Mouse (Mus musculus): ENCODE results near the gene Cope. TPM values are rescaled to one million over a fixed set of nuclear protein-coding genes. Genes with fewer than 3 reads are reported as not detected.

Cope gene
- polyA plus RNA-seq, 1 experiment from 2014 or later = 209 TPM

GRCm38 (mm10) chr8:70361484-70362032, 59.2 kb downstream of the Cope start:
- 72% methylated on average over 10 of the region's 10 CpGs for WGBS (ENCODE audit: insufficient replicate concordance)
- no peak for ATAC-seq (ENCODE audit: low read depth)
- Histone ChIP-seq H3K27ac (ENCODE audit: low read length) (no peak overlapping the region), H3K9ac (ENCODE audit: low read depth, low read length) (no peak overlapping the region), H3K9me3 (replicated peaks; ENCODE audit: control insufficient read depth, low read length) (peaks cover 2% of the 10 kb centered on the region; the same call in 1 of the 2 replicates), H3K4me2 (ENCODE audit: low read depth, low read length) (no peak overlapping the region), H3K27me3 (ENCODE audit: control insufficient read depth, insufficient read depth, low read depth, low read length) (no peaks in the 10 kb centered on the region), H3K4me1 (ENCODE audit: control insufficient read depth, low read depth, low read length) (peaks cover 16% of the 10 kb centered on the region), H3K4me3 (ENCODE audit: low read depth, low read length) (no peak overlapping the region), H3K36me3 (ENCODE audit: control insufficient read depth, insufficient read depth) (no peaks in the 10 kb centered on the region)

Other genes with a start within 250 kb of the Cope start
- gene Tm6sf2, start 229.6 kb upstream of the Cope start, polyA plus RNA-seq (2015; fragmentation: Nextera tagmentation; extraction: Ambion mirVana) = 1.8 and 3.0 TPM in 2 replicates
- 0.04 TPM in 1 of 2 replicates, not detected in the other for gene Hapln4, start 219.1 kb upstream of the Cope start, polyA plus RNA-seq (2015; fragmentation: Nextera tagmentation; extraction: Ambion mirVana)
- gene Ncan, start 181.6 kb upstream of the Cope start, polyA plus RNA-seq (2015; fragmentation: Nextera tagmentation; extraction: Ambion mirVana) = 0.04 TPM in 1 of 2 replicates, not detected in the other
- 12.6 and 13.2 TPM in 2 replicates for gene Nr2c2ap, start 171.2 kb upstream of the Cope start, polyA plus RNA-seq (2015; fragmentation: Nextera tagmentation; extraction: Ambion mirVana)
- 7.4 TPM in 2 replicates for gene Rfxank, start 163.4 kb upstream of the Cope start, polyA plus RNA-seq (2015; fragmentation: Nextera tagmentation; extraction: Ambion mirVana)
- gene Borcs8, start 163.0 kb upstream of the Cope start, polyA plus RNA-seq (2015; fragmentation: Nextera tagmentation; extraction: Ambion mirVana) = 21.4 and 23.4 TPM in 2 replicates
- not detected in 2 replicates for gene Mef2b, start 162.8 kb upstream of the Cope start, polyA plus RNA-seq (2015; fragmentation: Nextera tagmentation; extraction: Ambion mirVana)
- 26.8 and 28.4 TPM in 2 replicates for gene Tmem161a, start 130.2 kb upstream of the Cope start, polyA plus RNA-seq (2015; fragmentation: Nextera tagmentation; extraction: Ambion mirVana)
- gene Slc25a42, start 90.2 kb upstream of the Cope start, polyA plus RNA-seq (2015; fragmentation: Nextera tagmentation; extraction: Ambion mirVana) = 8.4 and 12.0 TPM in 2 replicates
- gene Sugp2, start 68.3 kb upstream of the Cope start, polyA plus RNA-seq (2015; fragmentation: Nextera tagmentation; extraction: Ambion mirVana) = 10.8 and 11.9 TPM in 2 replicates
- 12.1 and 12.7 TPM in 2 replicates for gene Armc6, start 68.1 kb upstream of the Cope start, polyA plus RNA-seq (2015; fragmentation: Nextera tagmentation; extraction: Ambion mirVana)
- gene Homer3, start 19.7 kb upstream of the Cope start, polyA plus RNA-seq (2015; fragmentation: Nextera tagmentation; extraction: Ambion mirVana) = 3.7 and 4.7 TPM in 2 replicates
- 19.8 and 21.1 TPM in 2 replicates for gene Ddx49, start within 50 bp of the Cope start, polyA plus RNA-seq (2015; fragmentation: Nextera tagmentation; extraction: Ambion mirVana)
- gene Cers1, start 13.3 kb downstream of the Cope start, polyA plus RNA-seq (2015; fragmentation: Nextera tagmentation; extraction: Ambion mirVana) = 0.05 and 0.24 TPM in 2 replicates
- gene Gdf1, start 27.3 kb downstream of the Cope start, polyA plus RNA-seq (2015; fragmentation: Nextera tagmentation; extraction: Ambion mirVana) = 0.18 and 0.34 TPM in 2 replicates
- gene Upf1, start 50.8 kb downstream of the Cope start, polyA plus RNA-seq (2015; fragmentation: Nextera tagmentation; extraction: Ambion mirVana) = 5.5 and 5.6 TPM in 2 replicates
- 1.3 and 1.6 TPM in 2 replicates for gene Comp, start 71.0 kb downstream of the Cope start, polyA plus RNA-seq (2015; fragmentation: Nextera tagmentation; extraction: Ambion mirVana)
- 3.4 and 3.9 TPM in 2 replicates for gene Crtc1, start 137.1 kb downstream of the Cope start, polyA plus RNA-seq (2015; fragmentation: Nextera tagmentation; extraction: Ambion mirVana)
- gene Klhl26, start 174.4 kb downstream of the Cope start, polyA plus RNA-seq (2015; fragmentation: Nextera tagmentation; extraction: Ambion mirVana) = 5.6 and 7.1 TPM in 2 replicates
- gene Tmem59l, start 184.8 kb downstream of the Cope start, polyA plus RNA-seq (2015; fragmentation: Nextera tagmentation; extraction: Ambion mirVana) = not detected in 2 replicates
- 0.83 and 1.3 TPM in 2 replicates for gene Crlf1, start 190.6 kb downstream of the Cope start, polyA plus RNA-seq (2015; fragmentation: Nextera tagmentation; extraction: Ambion mirVana)
- 53.7 and 55.6 TPM in 2 replicates for gene Rex1bd, start 204.2 kb downstream of the Cope start, polyA plus RNA-seq (2015; fragmentation: Nextera tagmentation; extraction: Ambion mirVana)
- gene Uba52, start 208.3 kb downstream of the Cope start, polyA plus RNA-seq (2015; fragmentation: Nextera tagmentation; extraction: Ambion mirVana) = 490 and 558 TPM in 2 replicates
- gene Fkbp8, start 225.2 kb downstream of the Cope start, polyA plus RNA-seq (2015; fragmentation: Nextera tagmentation; extraction: Ambion mirVana) = 155 and 158 TPM in 2 replicates
- gene Kxd1, start 225.4 kb downstream of the Cope start, polyA plus RNA-seq (2015; fragmentation: Nextera tagmentation; extraction: Ambion mirVana) = 27.6 and 29.0 TPM in 2 replicates
- 12.9 and 16.8 TPM in 2 replicates for gene Ell, start 236.9 kb downstream of the Cope start, polyA plus RNA-seq (2015; fragmentation: Nextera tagmentation; extraction: Ambion mirVana)

All from liver, embryonic 16.5 days (tissue).